Mouse (Mus musculus) testis, postnatal 10 days (tissue): ENCODE measurements at regions not wholly inside any gene's neighbourhood (a gene's known extent, or its start where the extent isn't known, plus 50 kb on each side); places are given as distances from the start of the nearest gene placed in this dataset.

ENCODE experiments used
- DNase-seq: peaks from one replicate; pipeline ENCODE4 v3.0.0; 2021; ENCODE audit warnings: low spot score

GRCm38 (mm10) chr7:70834787-70835461, 468.4 kb upstream of the Nr2f2 start:
- DNase-seq: no peak

GRCm38 (mm10) chr7:70828486-70829195, 462.1 kb upstream of the Nr2f2 start:
- no peak for DNase-seq

GRCm38 (mm10) chr7:70826074-70826473, 459.5 kb upstream of the Nr2f2 start:
- no peak for DNase-seq

- no peak for DNase-seq
These were observed 456.5 kb upstream of the Nr2f2 start for GRCm38 (mm10) chr7:70823020-70823419.

- DNase-seq: peak; percentile 81
These were observed 455.8 kb upstream of the Nr2f2 start for GRCm38 (mm10) chr7:70822310-70822821.

- DNase-seq: no peak
These were observed 455.3 kb upstream of the Nr2f2 start for GRCm38 (mm10) chr7:70821861-70822260.

- DNase-seq: no peak
These were observed 450.9 kb upstream of the Nr2f2 start for GRCm38 (mm10) chr7:70817347-70817913.

- DNase-seq: no peak
These were observed 447.9 kb upstream of the Nr2f2 start for GRCm38 (mm10) chr7:70814391-70814790.

- DNase-seq: no peak
These were observed 446.6 kb upstream of the Nr2f2 start for GRCm38 (mm10) chr7:70813101-70813500.

GRCm38 (mm10) chr7:70810411-70811090, 444.0 kb upstream of the Nr2f2 start:
- DNase-seq: no peak

GRCm38 (mm10) chr7:70804281-70804680, 437.7 kb upstream of the Nr2f2 start:
- no peak for DNase-seq

- DNase-seq: no peak
These were observed 433.4 kb upstream of the Nr2f2 start for GRCm38 (mm10) chr7:70799976-70800375.

- no peak for DNase-seq
These were observed 432.7 kb upstream of the Nr2f2 start for GRCm38 (mm10) chr7:70799031-70799766.

GRCm38 (mm10) chr7:70796038-70796760, 429.7 kb upstream of the Nr2f2 start:
- no peak for DNase-seq

GRCm38 (mm10) chr7:70788902-70789796, 422.6 kb upstream of the Nr2f2 start:
- no peak for DNase-seq

- no peak for DNase-seq
These were observed 421.4 kb upstream of the Nr2f2 start for GRCm38 (mm10) chr7:70787966-70788365.

GRCm38 (mm10) chr7:70780742-70781332, 414.3 kb upstream of the Nr2f2 start:
- DNase-seq: no peak

- DNase-seq: no peak
These were observed 411.2 kb upstream of the Nr2f2 start for GRCm38 (mm10) chr7:70777763-70778162.

- DNase-seq: no peak
These were observed 403.1 kb upstream of the Nr2f2 start for GRCm38 (mm10) chr7:70769655-70770054.

GRCm38 (mm10) chr7:70767697-70768096, 401.2 kb upstream of the Nr2f2 start:
- DNase-seq: no peak
